Mouse (Mus musculus) C2C12 (cell line): ENCODE measurements around the gene Fras1. TPM values are rescaled to one million over a fixed set of nuclear protein-coding genes. Genes with fewer than 3 reads are reported as not detected.

ENCODE experiments used
- H3K27me3 ChIP-seq: one replicate; pipeline ENCODE4 v1.6.1; 2011; ENCODE audit not compliant: control insufficient read depth, insufficient read depth, insufficient read length
- H3K36me3 ChIP-seq: one replicate; pipeline ENCODE4 v1.6.1; 2011; ENCODE audit not compliant: control insufficient read depth, insufficient read depth
- H3K4me3 ChIP-seq: one replicate; pipeline ENCODE4 v1.5.1; 2011; ENCODE audit warnings: mild to moderate bottlenecking, control low read depth; ENCODE audit not compliant: poor library complexity, insufficient read depth, severe bottlenecking
- H3K79me2 ChIP-seq: one replicate; pipeline ENCODE4 v1.6.1; 2011; ENCODE audit not compliant: control insufficient read depth, insufficient read depth
- H3K79me3 ChIP-seq: one replicate; pipeline ENCODE4 v1.6.1; 2011; ENCODE audit warnings: low read depth, control low read depth
- H3ac ChIP-seq: one replicate; pipeline ENCODE3; 2011; ENCODE audit warnings: low read depth; ENCODE audit not compliant: control insufficient read depth, insufficient read length
- CEBPB ChIP-seq: IDR thresholded peaks from one replicate; pipeline ENCODE4 v1.6.1; 2011; ENCODE audit warnings: low read depth, mild to moderate bottlenecking, control low read depth, moderate library complexity
- CTCF ChIP-seq: IDR thresholded peaks from one replicate; pipeline ENCODE4 v1.5.1; 2011; ENCODE audit not compliant: control insufficient read depth, insufficient read depth, insufficient read length
- FOSL1 ChIP-seq: IDR thresholded peaks from one replicate; pipeline ENCODE4 v1.8.0; 2011; ENCODE audit warnings: mild to moderate bottlenecking, low read length; ENCODE audit not compliant: poor library complexity, insufficient read depth, severe bottlenecking
- MAX ChIP-seq: IDR thresholded peaks from one replicate; pipeline ENCODE4 v1.6.1; 2011; ENCODE audit warnings: mild to moderate bottlenecking, control low read depth
- MYOD1 ChIP-seq: IDR thresholded peaks from one replicate; pipeline ENCODE4 v1.6.1; 2011; ENCODE audit warnings: low read depth; ENCODE audit not compliant: control insufficient read depth, insufficient read length
- MYOG ChIP-seq: IDR thresholded peaks from one replicate; pipeline ENCODE4 v1.6.1; 2011; ENCODE audit not compliant: control insufficient read depth, insufficient read length; ENCODE audit errors: extremely low read depth
- USF1 ChIP-seq: IDR thresholded peaks from one replicate; pipeline ENCODE4 v1.6.1; 2011; ENCODE audit warnings: low read depth, mild to moderate bottlenecking, control low read depth, moderate library complexity
- polyA plus RNA-seq: library from polyadenylated mRNA; unstranded; fragments of >200 nt; fragmentation: generic; extraction: Trizol; gene quantifications from one replicate; pipeline ENCODE4 v1.2.1, GENCODE M21; 2012; ENCODE audit warnings: missing spikeins

The Fras1 gene
- polyA plus RNA-seq, 1 experiment: 0.11 TPM

- H3K36me3 ChIP-seq: no peaks in the 10 kb centered on the region
- no peaks in the 10 kb centered on the region for H3K79me3 ChIP-seq
- no peaks in the 10 kb centered on the region for H3K27me3 ChIP-seq
- no peaks in the 10 kb centered on the region for H3K79me2 ChIP-seq
- TF ChIP-seq USF1 (no peak), CEBPB (no peak)
- no peak overlapping the region for H3K4me3 ChIP-seq
- H3ac ChIP-seq: no peak overlapping the region
Observed at GRCm38 (mm10) chr5:96629851-96630250, 256.1 kb downstream of the Fras1 start.

- TF ChIP-seq MYOD1 (no peak), FOSL1 (no peak), MYOG (no peak), CTCF (no peak), USF1 (no peak), CEBPB (no peak), MAX (no peak)
- Histone ChIP-seq H3K79me2 (no peaks in the 10 kb centered on the region), H3K36me3 (no peaks in the 10 kb centered on the region), H3K4me3 (no peak overlapping the region), H3K79me3 (no peaks in the 10 kb centered on the region), H3ac (no peak overlapping the region), H3K27me3 (no peaks in the 10 kb centered on the region)
Observed at GRCm38 (mm10) chr5:96635146-96635862, 261.5 kb downstream of the Fras1 start.

GRCm38 (mm10) chr5:96635866-96636265, 262.1 kb downstream of the Fras1 start:
- H3ac ChIP-seq: no peak overlapping the region
- TF ChIP-seq MAX: no peak
- no peak for TF ChIP-seq CEBPB
- no peak for TF ChIP-seq USF1
- no peak for TF ChIP-seq MYOD1
- no peak for TF ChIP-seq MYOG
- no peak for TF ChIP-seq CTCF
- no peak for TF ChIP-seq FOSL1
- no peaks in the 10 kb centered on the region for H3K79me3 ChIP-seq
- no peaks in the 10 kb centered on the region for H3K27me3 ChIP-seq
- no peak overlapping the region for H3K4me3 ChIP-seq
- no peaks in the 10 kb centered on the region for H3K36me3 ChIP-seq
- H3K79me2 ChIP-seq: no peaks in the 10 kb centered on the region

GRCm38 (mm10) chr5:96639213-96639910, 265.6 kb downstream of the Fras1 start:
- TF ChIP-seq CEBPB (no peak), USF1 (no peak), MYOG (no peak)
- Histone ChIP-seq H3K27me3 (no peaks in the 10 kb centered on the region), H3K79me2 (no peaks in the 10 kb centered on the region), H3K36me3 (no peaks in the 10 kb centered on the region), H3ac (no peak overlapping the region), H3K79me3 (no peaks in the 10 kb centered on the region), H3K4me3 (no peak overlapping the region)

- no peaks in the 10 kb centered on the region for H3K79me3 ChIP-seq
- H3K36me3 ChIP-seq: no peaks in the 10 kb centered on the region
- no peak overlapping the region for H3K4me3 ChIP-seq
- H3K79me2 ChIP-seq: no peaks in the 10 kb centered on the region
- no peaks in the 10 kb centered on the region for H3K27me3 ChIP-seq
- H3ac ChIP-seq: no peak overlapping the region
- TF ChIP-seq USF1: no peak
- no peak for TF ChIP-seq CTCF
- TF ChIP-seq MYOD1: no peak
- no peak for TF ChIP-seq CEBPB
- no peak for TF ChIP-seq MAX
- TF ChIP-seq MYOG: no peak
- no peak for TF ChIP-seq FOSL1
Observed at GRCm38 (mm10) chr5:96641297-96641696, 267.5 kb downstream of the Fras1 start.

- Histone ChIP-seq H3K4me3 (no peak overlapping the region), H3K79me3 (no peaks in the 10 kb centered on the region), H3ac (no peak overlapping the region), H3K36me3 (no peaks in the 10 kb centered on the region), H3K27me3 (no peaks in the 10 kb centered on the region), H3K79me2 (no peaks in the 10 kb centered on the region)
- no peak for TF ChIP-seq FOSL1
- TF ChIP-seq MYOG: no peak
- TF ChIP-seq CEBPB: no peak
- no peak for TF ChIP-seq USF1
- no peak for TF ChIP-seq MYOD1
- no peak for TF ChIP-seq CTCF
- no peak for TF ChIP-seq MAX
Observed at GRCm38 (mm10) chr5:96675676-96676075, 301.9 kb downstream of the Fras1 start.
